Mouse (Mus musculus) stomach, embryonic 14.5 days (tissue): ENCODE data around the gene Spata3. TPM values are rescaled to one million over a fixed set of nuclear protein-coding genes. Genes with fewer than 3 reads are reported as not detected.
A peak's percentile ranks its signal among the peaks of the same experiment; 100 is the strongest.

Experiments used
- ATAC-seq: fragments of 200-750 bp; cut with Nextera tagmentation; 2 replicates; pipeline ENCODE4 v1.8.0; 2017; ENCODE audit warnings: low read depth, moderate TSS enrichment; ENCODE audit not compliant: insufficient number of reproducible peaks, insufficient read depth, low FRiP score
- H3K27ac ChIP-seq: fragments of 300-500 bp; sonication (generic); 2 replicates; pipeline ENCODE4 v1.5.1; 2014; ENCODE audit warnings: mild to moderate bottlenecking, low read length, moderate library complexity, mixed read lengths
- H3K27me3 ChIP-seq: fragments of 300-500 bp; sonication (generic); 2 replicates; pipeline ENCODE4 v1.6.1; 2014; ENCODE audit warnings: low read length, control low read depth, mixed read lengths; ENCODE audit not compliant: control insufficient read depth, insufficient read depth
- H3K36me3 ChIP-seq: fragments of 300-500 bp; sonication (generic); 2 replicates; pipeline ENCODE4 v1.6.1; 2014; ENCODE audit warnings: mild to moderate bottlenecking, control low read depth, low read length, moderate library complexity, mixed read lengths; ENCODE audit not compliant: control insufficient read depth, insufficient read depth
- H3K4me1 ChIP-seq: fragments of 300-500 bp; sonication (generic); 2 replicates; pipeline ENCODE4 v1.6.1; 2014; ENCODE audit warnings: low read length, control low read depth, mixed read lengths; ENCODE audit not compliant: control insufficient read depth, insufficient read depth
- H3K4me2 ChIP-seq: fragments of 300-500 bp; sonication (generic); replicated peaks from 2 replicates; pipeline ENCODE4 v1.6.1; 2014; ENCODE audit warnings: low read depth, low read length, control low read depth
- H3K4me3 ChIP-seq: fragments of 300-500 bp; sonication (generic); 2 replicates; pipeline ENCODE4 v1.5.1; 2014; ENCODE audit warnings: low read depth, low read length, control low read depth
- H3K9ac ChIP-seq: fragments of 300-500 bp; sonication (generic); replicated peaks from 2 replicates; pipeline ENCODE4 v1.6.1; 2014; ENCODE audit warnings: low read depth, mild to moderate bottlenecking, control low read depth, low read length, moderate library complexity, mixed read lengths
- H3K9me3 ChIP-seq: fragments of 300-500 bp; sonication (generic); 2 replicates; pipeline ENCODE4 v1.6.1; 2016; ENCODE audit warnings: low read depth, low read length, control low read depth; ENCODE audit not compliant: control insufficient read depth
- WGBS: fragments of 180-500 bp; shearing (Covaris S2); extraction: QIAGEN DNeasy Blood & Tissue Kit; methylation state at CpG from one replicate; pipeline ENCODE4 v1.1.7; 2014; 5-methylcytosine and 5-hydroxymethylcytosine counted together
- polyA plus RNA-seq: library from polyadenylated mRNA; unstranded; fragments of >200 nt; fragmentation: Nextera tagmentation; extraction: Ambion mirVana; gene quantifications from 2 replicates; pipeline ENCODE4 v1.2.1, GENCODE M21; 2014

Spata3 gene
- polyA plus RNA-seq, 1 experiment from 2014 or later: not detected

DNA sequence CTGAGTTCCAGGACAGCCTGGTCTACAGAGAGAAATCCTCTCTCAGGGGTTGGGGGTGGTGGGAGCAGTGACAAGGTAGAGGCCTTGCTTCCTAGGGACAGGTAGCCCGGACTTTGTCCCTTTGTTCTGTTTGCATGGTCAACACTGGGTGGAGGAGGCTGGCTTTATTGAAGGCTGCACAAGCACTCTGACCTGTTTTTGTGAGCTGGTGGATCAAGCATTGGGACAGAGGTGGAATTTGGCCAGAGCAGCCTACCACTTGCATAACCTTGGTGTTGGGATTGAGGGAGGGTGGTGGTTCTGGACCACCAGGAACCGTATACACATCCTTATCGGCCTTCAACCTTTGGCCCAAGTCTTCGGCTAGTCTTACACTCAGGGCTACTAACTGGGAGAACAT lies 39.7 kb downstream of the Spata3 start:
- Histone ChIP-seq H3K4me1 (no peaks in the 10 kb centered on the region), H3K9me3 (no peaks in the 10 kb centered on the region), H3K4me3 (no peak overlapping the region), H3K27me3 (no peaks in the 10 kb centered on the region), H3K27ac (no peak overlapping the region), H3K9ac (no peak overlapping the region), H3K36me3 (no peaks in the 10 kb centered on the region), H3K4me2 (no peak overlapping the region)
- WGBS: 82% methylated on average over 4 of the region's 4 CpGs
- peak; percentile 28; the same call in 1 of the 2 replicates for ATAC-seq

- no peak overlapping the region for H3K27ac ChIP-seq
- H3K9me3 ChIP-seq: no peaks in the 10 kb centered on the region
- ATAC-seq: peak; percentile 84
- no peaks in the 10 kb centered on the region for H3K36me3 ChIP-seq
- 9% methylated on average over 21 of the region's 21 CpGs for WGBS
- no peaks in the 10 kb centered on the region for H3K4me1 ChIP-seq
- H3K9ac ChIP-seq: no peak overlapping the region
- no peaks in the 10 kb centered on the region for H3K27me3 ChIP-seq
- H3K4me2 ChIP-seq: peak overlapping the region; percentile 43
- H3K4me3 ChIP-seq: peak overlapping the region; percentile 29
Observed at GRCm38 (mm10) chr1:86058856-86059769, 42.5 kb downstream of the Spata3 start.

GRCm38 (mm10) chr1:86062523-86062922 lies 45.9 kb downstream of the Spata3 start:
- Histone ChIP-seq H3K4me2 (no peak overlapping the region), H3K27ac (no peak overlapping the region), H3K4me3 (no peak overlapping the region), H3K9ac (no peak overlapping the region), H3K4me1 (peaks cover 10% of the 10 kb centered on the region), H3K9me3 (no peaks in the 10 kb centered on the region; the same call in 1 of the 2 replicates), H3K27me3 (no peaks in the 10 kb centered on the region), H3K36me3 (no peaks in the 10 kb centered on the region)
- no peak for ATAC-seq
- WGBS: 83% methylated on average over 6 of the region's 6 CpGs

DNA sequence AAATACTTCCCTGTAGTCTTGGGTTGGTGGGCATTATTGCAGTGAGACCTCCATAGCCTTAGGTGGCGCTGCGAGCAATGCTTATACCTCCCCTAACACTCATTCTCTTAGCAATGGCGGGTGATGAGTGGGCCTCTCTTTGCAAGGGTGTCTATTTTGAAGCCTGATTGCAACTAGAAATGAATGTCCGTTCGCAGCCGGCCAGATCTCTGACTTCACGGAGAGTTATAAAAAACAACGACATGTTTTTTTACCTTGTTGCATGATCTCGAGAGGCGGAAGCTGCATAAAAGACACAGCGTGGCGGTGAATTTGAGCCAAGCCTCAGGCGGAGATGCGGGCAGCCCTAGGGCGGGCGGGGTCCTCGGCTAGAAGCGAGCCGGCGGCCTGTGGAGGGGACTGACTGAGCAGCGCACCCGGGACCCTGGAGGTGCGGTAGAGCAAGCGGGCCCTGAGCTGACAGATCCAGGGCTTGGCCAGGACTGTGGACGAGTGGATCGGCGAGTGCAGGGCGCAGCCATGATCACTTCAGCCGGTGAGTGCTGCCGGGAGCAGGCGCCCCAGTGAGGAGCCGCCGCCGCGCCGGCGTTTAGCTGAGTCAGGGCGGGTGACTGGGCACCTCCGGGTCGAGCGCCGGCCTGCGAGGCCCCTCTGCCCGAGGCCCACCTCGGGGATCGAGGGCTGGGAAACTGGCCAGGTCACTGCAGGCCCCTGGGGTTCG lies 47.8 kb downstream of the Spata3 start, which contains the start of gene Psmd1:
TSS of gene Psmd1 (plus strand) at position 117 of the 721 bp plus-strand sequence.
- H3K4me1 ChIP-seq: peaks cover 10% of the 10 kb centered on the region
- WGBS: under 1% methylated on average over 47 of the region's 47 CpGs
- peak; percentile 92 for ATAC-seq

GRCm38 (mm10) chr1:86076565-86076964 lies 59.9 kb downstream of the Spata3 start:
- Histone ChIP-seq H3K27me3 (no peaks in the 10 kb centered on the region), H3K4me2 (no peak overlapping the region), H3K36me3 (peaks cover 57% of the 10 kb centered on the region), H3K4me1 (no peaks in the 10 kb centered on the region), H3K9ac (no peak overlapping the region), H3K27ac (no peak overlapping the region), H3K4me3 (no peak overlapping the region), H3K9me3 (no peaks in the 10 kb centered on the region)
- 96% methylated on average over 2 of the region's 2 CpGs for WGBS
- no peak for ATAC-seq

More for the DNA sequence above, 47.8 kb downstream of the Spata3 start, which contains the start of gene Psmd1:
- H3K4me3 ChIP-seq: peak within 1 kb of the TSS; percentile 95
- H3K27me3 ChIP-seq: no peaks in the 10 kb centered on the region
- peak within 1 kb of the TSS; percentile 96 for H3K9ac ChIP-seq
- H3K4me2 ChIP-seq: peak within 1 kb of the TSS; percentile 89
- H3K27ac ChIP-seq: peak within 1 kb of the TSS; percentile 35; the same call in 1 of the 2 replicates
- no peaks in the 10 kb centered on the region; the same call in 1 of the 2 replicates for H3K9me3 ChIP-seq
- H3K36me3 ChIP-seq: no peaks in the 10 kb centered on the region

Other genes starting within 250 kb of the Spata3 start
- gene A630001G21Rik, start 238.2 kb upstream of the Spata3 start, polyA plus RNA-seq: 0.91 and 0.97 TPM in 2 replicates
- 52.1 and 56.1 TPM in 2 replicates for gene Cab39, start 223.4 kb upstream of the Spata3 start, polyA plus RNA-seq
- gene Itm2c, start 122.5 kb upstream of the Spata3 start, polyA plus RNA-seq: 137 and 147 TPM in 2 replicates
- 0.13 and 0.49 TPM in 2 replicates for gene 4933407L21Rik, start 88.3 kb upstream of the Spata3 start, polyA plus RNA-seq
- gene Gpr55, start 55.8 kb upstream of the Spata3 start, polyA plus RNA-seq: not detected in 2 replicates
- 2.9 and 3.1 TPM in 2 replicates for gene 2810459M11Rik, start 29.0 kb downstream of the Spata3 start, polyA plus RNA-seq
- gene Psmd1, start 47.6 kb downstream of the Spata3 start, polyA plus RNA-seq: 154 and 160 TPM in 2 replicates
- 0.70 and 1.00 TPM in 2 replicates for gene Htr2b, start 95.2 kb downstream of the Spata3 start, polyA plus RNA-seq
- gene Gm21972, start 116.8 kb downstream of the Spata3 start, polyA plus RNA-seq: not detected in 2 replicates
- gene Armc9, start 138.0 kb downstream of the Spata3 start, polyA plus RNA-seq: 22.7 and 30.1 TPM in 2 replicates